Mouse (Mus musculus) midbrain, postnatal 0 days (tissue): ENCODE measurements around the gene Ugt1a7c. TPM values are rescaled to one million over a fixed set of nuclear protein-coding genes. Genes with fewer than 3 reads are reported as not detected.
"Not testable (repeated sequence)": the region's sequence is repeated elsewhere in the genome, so short reads cannot be mapped to it uniquely, and the experiment has no call there.

Experiments used
- ATAC-seq: fragments of 200-750 bp; cut with Nextera tagmentation; 2 replicates; pipeline ENCODE4 v1.8.0; 2017; ENCODE audit warnings: moderate number of reproducible peaks, mild to moderate bottlenecking, moderate TSS enrichment, moderate library complexity; ENCODE audit not compliant: low FRiP score
- DNase-seq: peaks from one replicate; pipeline ENCODE4 v3.0.0-alpha.2; 2015; ENCODE audit warnings: low spot score
- H3K27ac ChIP-seq: fragments of 300-500 bp; sonication (generic); 2 replicates; pipeline ENCODE4 v1.5.1; 2014; ENCODE audit warnings: low read depth, mild to moderate bottlenecking, low read length, mixed read lengths
- H3K27me3 ChIP-seq: fragments of 300-500 bp; sonication (generic); 2 replicates; pipeline ENCODE4 v1.6.1; 2014; ENCODE audit warnings: low read length, control low read depth, mixed read lengths; ENCODE audit not compliant: insufficient read depth
- H3K36me3 ChIP-seq: fragments of 300-500 bp; sonication (generic); 2 replicates; pipeline ENCODE4 v1.6.1; 2014; ENCODE audit warnings: low read length, control low read depth, mixed read lengths; ENCODE audit not compliant: insufficient read depth
- H3K4me1 ChIP-seq: fragments of 300-500 bp; sonication (generic); 2 replicates; pipeline ENCODE4 v1.6.1; 2014; ENCODE audit warnings: mild to moderate bottlenecking, control low read depth, antibody characterized with exemption, low read length, mixed read lengths; ENCODE audit not compliant: insufficient read depth
- H3K4me2 ChIP-seq: fragments of 300-500 bp; sonication (generic); 2 replicates; pipeline ENCODE4 v1.6.1; 2014; ENCODE audit warnings: low read depth, mild to moderate bottlenecking, low read length, mixed read lengths; ENCODE audit not compliant: poor library complexity, severe bottlenecking
- H3K4me3 ChIP-seq: fragments of 300-500 bp; sonication (generic); 2 replicates; pipeline ENCODE4 v1.5.1; 2014; ENCODE audit warnings: low read depth, mild to moderate bottlenecking, low read length, moderate library complexity
- H3K9ac ChIP-seq: fragments of 300-500 bp; sonication (generic); replicated peaks from 2 replicates; pipeline ENCODE4 v1.6.1; 2014; ENCODE audit warnings: mild to moderate bottlenecking, low read length, moderate library complexity, mixed read lengths; ENCODE audit not compliant: poor library complexity, severe bottlenecking
- H3K9me3 ChIP-seq: fragments of 300-500 bp; sonication (generic); 2 replicates; pipeline ENCODE4 v1.6.1; 2016; ENCODE audit warnings: low read length, control low read depth
- CTCF ChIP-seq: IDR thresholded peaks from 2 replicates; pipeline ENCODE4 v1.5.1; 2016; ENCODE audit warnings: antibody characterized with exemption, mild to moderate bottlenecking
- WGBS: fragments of 180-500 bp; shearing (Covaris S2); extraction: QIAGEN DNeasy Blood & Tissue Kit; methylation state at CpG from one replicate; pipeline ENCODE4 v1.1.7; 2014; 5-methylcytosine and 5-hydroxymethylcytosine counted together
- polyA plus RNA-seq: library from polyadenylated mRNA; unstranded; fragments of >200 nt; fragmentation: Nextera tagmentation; extraction: Ambion mirVana; gene quantifications from 2 replicates; pipeline ENCODE4 v1.2.1, GENCODE M21; 2015
- total RNA-seq: library from RNA; depleted of rRNA; stranded (reverse); fragments of >200 nt; gene quantifications from 2 replicates; pipeline ENCODE4 v1.2.3, GENCODE M21; 2014

Gene Ugt1a7c
- total and polyA plus RNA-seq, 2 experiments from 2014 or later, result 1.5 to 1.6 TPM

- no peaks in the 10 kb centered on the region for H3K27me3 ChIP-seq
- no peak for ATAC-seq
- no peaks in the 10 kb centered on the region for H3K36me3 ChIP-seq
- no peak overlapping the region for H3K27ac ChIP-seq
- no peak for TF ChIP-seq CTCF
- 66% methylated on average over 2 of the region's 2 CpGs for WGBS
- no peak overlapping the region for H3K9ac ChIP-seq
- H3K4me2 ChIP-seq, result no peak overlapping the region
- H3K4me1 ChIP-seq, result no peaks in the 10 kb centered on the region
- H3K4me3 ChIP-seq, result no peak overlapping the region
- H3K9me3 ChIP-seq, result no peaks in the 10 kb centered on the region
- no peak for DNase-seq
Observed at GRCm38 (mm10) chr1:88105656-88106055, 10.8 kb downstream of the Ugt1a7c start.

GRCm38 (mm10) chr1:88109027-88109557 is 14.2 kb downstream of the Ugt1a7c start:
- ATAC-seq, result not testable (repeated sequence)

GRCm38 (mm10) chr1:88109604-88110003 is 14.7 kb downstream of the Ugt1a7c start:
- not testable (repeated sequence) for ATAC-seq, H3K4me2 ChIP-seq, H3K27ac ChIP-seq, H3K9ac ChIP-seq, H3K4me1 ChIP-seq, H3K4me3 ChIP-seq, H3K9me3 ChIP-seq, H3K36me3 ChIP-seq, DNase-seq, H3K27me3 ChIP-seq
- WGBS, result 83% methylated on average over 2 of the region's 2 CpGs

More at GRCm38 (mm10) chr1:88109027-88109557, 14.2 kb downstream of the Ugt1a7c start:
- not testable (repeated sequence) for H3K27me3 ChIP-seq, DNase-seq, H3K4me1 ChIP-seq, H3K9ac ChIP-seq, H3K4me2 ChIP-seq, H3K9me3 ChIP-seq, H3K36me3 ChIP-seq, H3K4me3 ChIP-seq, H3K27ac ChIP-seq
- 80% methylated on average over 2 of the region's 2 CpGs for WGBS

- H3K4me3 ChIP-seq, H3K9ac ChIP-seq, H3K27ac ChIP-seq, H3K4me2 ChIP-seq, H3K9me3 ChIP-seq, H3K36me3 ChIP-seq, DNase-seq, H3K27me3 ChIP-seq, ATAC-seq, H3K4me1 ChIP-seq: not testable (repeated sequence)
- WGBS, result 93% methylated on average over 6 of the region's 6 CpGs
Observed at GRCm38 (mm10) chr1:88112769-88113168, 17.9 kb downstream of the Ugt1a7c start.

GRCm38 (mm10) chr1:88120550-88120949 is 25.7 kb downstream of the Ugt1a7c start:
- TF ChIP-seq CTCF, result peak; percentile 31; the same call in 1 of the 2 replicates
- H3K27me3 ChIP-seq, H3K36me3 ChIP-seq, H3K9ac ChIP-seq, H3K27ac ChIP-seq, H3K4me3 ChIP-seq, H3K4me2 ChIP-seq, DNase-seq, H3K9me3 ChIP-seq, H3K4me1 ChIP-seq: not testable (repeated sequence)
- 8% methylated on average over 4 of the region's 4 CpGs for WGBS
- peak; percentile 47; the same call in 1 of the 2 replicates for ATAC-seq

GRCm38 (mm10) chr1:88121521-88121920 is 26.7 kb downstream of the Ugt1a7c start:
- not testable (repeated sequence) for H3K4me1 ChIP-seq, H3K27me3 ChIP-seq, H3K9me3 ChIP-seq, ATAC-seq, H3K36me3 ChIP-seq, DNase-seq, H3K9ac ChIP-seq, H3K4me2 ChIP-seq, H3K27ac ChIP-seq, H3K4me3 ChIP-seq
- TF ChIP-seq CTCF, result peak; percentile 38
- WGBS, result no CpG with 5 or more reads among the region's 1 CpGs
